Mouse (Mus musculus) brain, embryonic 14.5 days (tissue): ENCODE measurements around the gene Tenm3.

Experiments used
- CTCF ChIP-seq: fragments of 200-500 bp; IDR thresholded peaks from 2 replicates; pipeline ENCODE4 v1.5.1; 2012; ENCODE audit warnings: inconsistent platforms, mild to moderate bottlenecking, moderate library complexity, borderline replicate concordance; ENCODE audit not compliant: insufficient read depth, insufficient read length; ENCODE audit errors: extremely low read depth
- POLR2A ChIP-seq: fragments of 200-500 bp; IDR thresholded peaks from 2 replicates; pipeline ENCODE4 v1.6.1; 2012; ENCODE audit warnings: mild to moderate bottlenecking, inconsistent platforms, borderline replicate concordance; ENCODE audit not compliant: poor library complexity, insufficient read depth, insufficient read length, severe bottlenecking; ENCODE audit errors: extremely low read depth

- TF ChIP-seq CTCF (no peak), POLR2A (no peak)
Observed at GRCm38 (mm10) chr8:48492491-48492890, 351.3 kb downstream of the Tenm3 start.
